Mouse (Mus musculus): ENCODE measurements around the gene Rnf145. TPM values are rescaled to one million over a fixed set of nuclear protein-coding genes. Genes with fewer than 3 reads are reported as not detected.

The Rnf145 gene
- polyA plus RNA-seq, 1 experiment from 2014 or later = 46.5 TPM

GRCm38 (mm10) chr11:44512044-44513025 lies 6.4 kb upstream of the Rnf145 start:
- Histone ChIP-seq H3K36me3 (no peaks in the 10 kb centered on the region), H3K27me3 (replicated peaks) (no peaks in the 10 kb centered on the region)
- ATAC-seq (ENCODE audit: extremely low read depth, insufficient number of reproducible peaks, low FRiP score, low TSS enrichment) = no peak

GRCm38 (mm10) chr11:44513026-44513422 lies 5.7 kb upstream of the Rnf145 start:
- 55% methylated on average over 2 of the region's 2 CpGs for WGBS
- Histone ChIP-seq H3K36me3 (no peaks in the 10 kb centered on the region), H3K27ac (replicated peaks) (no peak overlapping the region), H3K9me3 (no peaks in the 10 kb centered on the region), H3K4me2 (no peak overlapping the region), H3K4me3 (no peak overlapping the region), H3K4me1 (peaks cover 27% of the 10 kb centered on the region), H3K27me3 (replicated peaks) (no peaks in the 10 kb centered on the region), H3K9ac (no peak overlapping the region)
- ATAC-seq (ENCODE audit: extremely low read depth, insufficient number of reproducible peaks, low FRiP score, low TSS enrichment) = no peak

More at GRCm38 (mm10) chr11:44512044-44513025, 6.4 kb upstream of the Rnf145 start:
- H3K4me3 ChIP-seq = no peak overlapping the region
- no peak overlapping the region for H3K9ac ChIP-seq
- 56% methylated on average over 14 of the region's 14 CpGs for WGBS
- H3K27ac ChIP-seq (replicated peaks) = peak overlapping the region; percentile 29; the same call in 1 of the 2 replicates
- no peak overlapping the region for H3K4me2 ChIP-seq
- no peaks in the 10 kb centered on the region for H3K9me3 ChIP-seq
- peaks cover 22% of the 10 kb centered on the region for H3K4me1 ChIP-seq

GRCm38 (mm10) chr11:44514666-44515065 lies 4.1 kb upstream of the Rnf145 start:
- H3K4me3 ChIP-seq = no peak overlapping the region
- WGBS = 68% methylated on average over 2 of the region's 2 CpGs
- ATAC-seq (ENCODE audit: extremely low read depth, insufficient number of reproducible peaks, low FRiP score, low TSS enrichment) = no peak
- no peaks in the 10 kb centered on the region for H3K9me3 ChIP-seq
- no peak overlapping the region for H3K4me2 ChIP-seq
- H3K36me3 ChIP-seq = no peaks in the 10 kb centered on the region
- H3K4me1 ChIP-seq = peaks cover 18% of the 10 kb centered on the region
- no peaks in the 10 kb centered on the region for H3K27me3 ChIP-seq (replicated peaks)
- H3K27ac ChIP-seq (replicated peaks) = no peak overlapping the region
- no peak overlapping the region for H3K9ac ChIP-seq

- no peak overlapping the region for H3K27ac ChIP-seq (replicated peaks)
- no peak for ATAC-seq (ENCODE audit: extremely low read depth, insufficient number of reproducible peaks, low FRiP score, low TSS enrichment)
Observed at GRCm38 (mm10) chr11:44516362-44516761, 2.4 kb upstream of the Rnf145 start.

GRCm38 (mm10) chr11:44517561-44518280 lies 1.0 kb upstream of the Rnf145 start:
- Histone ChIP-seq H3K27ac (replicated peaks) (no peak overlapping the region), H3K4me1 (peaks cover 27% of the 10 kb centered on the region), H3K4me3 (peak overlapping the region; percentile 98), H3K9ac (peak overlapping the region; percentile 98), H3K27me3 (replicated peaks) (no peaks in the 10 kb centered on the region), H3K36me3 (no peaks in the 10 kb centered on the region), H3K9me3 (no peaks in the 10 kb centered on the region), H3K4me2 (peak overlapping the region; percentile 74)
- WGBS = 55% methylated on average over 6 of the region's 6 CpGs
- no peak for ATAC-seq (ENCODE audit: extremely low read depth, insufficient number of reproducible peaks, low FRiP score, low TSS enrichment)

More at GRCm38 (mm10) chr11:44516362-44516761, 2.4 kb upstream of the Rnf145 start:
- no peak overlapping the region for H3K4me2 ChIP-seq
- no peak overlapping the region for H3K4me3 ChIP-seq
- H3K36me3 ChIP-seq = no peaks in the 10 kb centered on the region
- no peaks in the 10 kb centered on the region for H3K9me3 ChIP-seq
- H3K9ac ChIP-seq = no peak overlapping the region
- H3K27me3 ChIP-seq (replicated peaks) = no peaks in the 10 kb centered on the region
- 24% methylated on average over 1 of the region's 1 CpGs for WGBS
- H3K4me1 ChIP-seq = peaks cover 23% of the 10 kb centered on the region

- Histone ChIP-seq H3K4me1 (peaks cover 38% of the 10 kb centered on the region), H3K4me2 (peak overlapping the region; percentile 74), H3K4me3 (peak overlapping the region; percentile 98), H3K36me3 (peaks cover 5% of the 10 kb centered on the region; the same call in 1 of the 2 replicates), H3K9me3 (no peaks in the 10 kb centered on the region), H3K9ac (peak overlapping the region; percentile 98), H3K27me3 (replicated peaks) (no peaks in the 10 kb centered on the region), H3K27ac (replicated peaks) (peak overlapping the region; percentile 98)
- 1% methylated on average over 37 of the region's 61 CpGs for WGBS
- peak; percentile 49 for ATAC-seq (ENCODE audit: extremely low read depth, insufficient number of reproducible peaks, low FRiP score, low TSS enrichment)
Observed at GRCm38 (mm10) chr11:44519096-44519949, 559 bp downstream of the Rnf145 start.

GRCm38 (mm10) chr11:44519950-44520761 lies 1.4 kb downstream of the Rnf145 start:
- WGBS = under 1% methylated on average over 28 of the region's 28 CpGs
- H3K36me3 ChIP-seq = peaks cover 13% of the 10 kb centered on the region
- H3K4me2 ChIP-seq = peak overlapping the region; percentile 74
- peaks cover 38% of the 10 kb centered on the region for H3K4me1 ChIP-seq
- H3K4me3 ChIP-seq = peak overlapping the region; percentile 98
- H3K27me3 ChIP-seq (replicated peaks) = no peaks in the 10 kb centered on the region
- peak overlapping the region; percentile 98 for H3K9ac ChIP-seq
- H3K27ac ChIP-seq (replicated peaks) = peak overlapping the region; percentile 98
- no peaks in the 10 kb centered on the region for H3K9me3 ChIP-seq
- peak; percentile 53; the same call in 1 of the 2 replicates for ATAC-seq (ENCODE audit: extremely low read depth, insufficient number of reproducible peaks, low FRiP score, low TSS enrichment)

- Histone ChIP-seq H3K36me3 (peaks cover 33% of the 10 kb centered on the region), H3K9ac (no peak overlapping the region), H3K27ac (replicated peaks) (no peak overlapping the region), H3K4me2 (peak overlapping the region; percentile 74; the same call in 1 of the 2 replicates), H3K4me3 (no peak overlapping the region), H3K9me3 (no peaks in the 10 kb centered on the region), H3K4me1 (peaks cover 38% of the 10 kb centered on the region), H3K27me3 (replicated peaks) (no peaks in the 10 kb centered on the region)
- no peak for ATAC-seq (ENCODE audit: extremely low read depth, insufficient number of reproducible peaks, low FRiP score, low TSS enrichment)
- 75% methylated on average over 5 of the region's 5 CpGs for WGBS
Observed at GRCm38 (mm10) chr11:44522594-44522993, 3.8 kb downstream of the Rnf145 start.

GRCm38 (mm10) chr11:44525765-44526164 lies 7.0 kb downstream of the Rnf145 start:
- H3K9ac ChIP-seq = no peak overlapping the region
- H3K4me1 ChIP-seq = peaks cover 54% of the 10 kb centered on the region
- no peak overlapping the region for H3K4me2 ChIP-seq
- WGBS = 80% methylated on average over 4 of the region's 4 CpGs
- ATAC-seq (ENCODE audit: extremely low read depth, insufficient number of reproducible peaks, low FRiP score, low TSS enrichment) = no peak
- no peaks in the 10 kb centered on the region for H3K27me3 ChIP-seq (replicated peaks)
- no peaks in the 10 kb centered on the region for H3K9me3 ChIP-seq
- no peak overlapping the region for H3K27ac ChIP-seq (replicated peaks)
- no peak overlapping the region for H3K4me3 ChIP-seq
- H3K36me3 ChIP-seq = peaks cover 61% of the 10 kb centered on the region

GRCm38 (mm10) chr11:44526654-44527263 lies 8.0 kb downstream of the Rnf145 start:
- H3K4me1 ChIP-seq = peaks cover 50% of the 10 kb centered on the region
- H3K27ac ChIP-seq (replicated peaks) = no peak overlapping the region
- WGBS = 92% methylated on average over 11 of the region's 11 CpGs
- H3K4me2 ChIP-seq = no peak overlapping the region
- H3K27me3 ChIP-seq (replicated peaks) = no peaks in the 10 kb centered on the region
- no peak for ATAC-seq (ENCODE audit: extremely low read depth, insufficient number of reproducible peaks, low FRiP score, low TSS enrichment)
- no peaks in the 10 kb centered on the region for H3K9me3 ChIP-seq
- peaks cover 71% of the 10 kb centered on the region for H3K36me3 ChIP-seq
- no peak overlapping the region for H3K4me3 ChIP-seq
- H3K9ac ChIP-seq = no peak overlapping the region

Measured in heart, embryonic 13.5 days (tissue).